Comparison of ENCODE assay signal across 15 mouse cellular contexts in genomic region chr1:93211019-93211418, GRCm38 (mm10). TPM values are rescaled to one million over a fixed set of nuclear protein-coding genes. Genes with fewer than 3 reads are reported as not detected.
DNase-seq lines count a peak whose midpoint lies in the region; ATAC-seq and TF ChIP-seq lines count a peak whose summit lies in the region.
"Had no signal": no experiment of that assay in that cellular context is flagged by ENCODE, and none has a peak within 500 bp of the region (broad histone marks: within the 10 kb centered on the region; RNA-seq: fewer than 3 reads in every experiment).

No protein-coding gene starts in this region.

- no peak overlapping the region for H3K4me3 ChIP-seq in heart, embryonic 11.5 days (ENCODE audit: low read depth, low read length)
- no peak overlapping the region for H3K4me3 ChIP-seq in heart, adult 2 months
- no peak overlapping the region for H3K4me3 ChIP-seq in kidney, embryonic 16.5 days (ENCODE audit: low read length)
- H3K4me3 ChIP-seq in embryonic facial prominence, embryonic 12.5 days = no peak overlapping the region
- H3K4me3 ChIP-seq in limb, embryonic 15.5 days = no peak overlapping the region
- H3K4me3 ChIP-seq: liver, embryonic 15.5 days had no signal

- no peak for ATAC-seq in heart, embryonic 11.5 days (replicated peaks; ENCODE audit: insufficient number of reproducible peaks, low FRiP score, low TSS enrichment)
- ATAC-seq in kidney, embryonic 16.5 days (ENCODE audit: low FRiP score, low TSS enrichment) = peak; percentile 17; the same call in 1 of the 2 replicates
- no peak for ATAC-seq in embryonic facial prominence, embryonic 12.5 days (ENCODE audit: insufficient number of reproducible peaks, insufficient read depth, low FRiP score, low TSS enrichment)
- ATAC-seq in limb, embryonic 15.5 days (ENCODE audit: insufficient number of reproducible peaks, low FRiP score, low TSS enrichment, low read depth) = no peak
- ATAC-seq: activated CD4-positive, CD25-positive, alpha-beta regulatory T cell, adult 4 months had no signal

- no peak overlapping the region for H3K4me2 ChIP-seq in heart, embryonic 11.5 days
- 0 out of 2 replicates have a peak overlapping the region, but pooled peaks have one; percentile 3 for H3K4me2 ChIP-seq in kidney, embryonic 16.5 days (replicated peaks; ENCODE audit: low read depth, low read length)
- H3K4me2 ChIP-seq in embryonic facial prominence, embryonic 12.5 days (replicated peaks) = no peak overlapping the region
- H3K4me2 ChIP-seq in limb, embryonic 15.5 days = no peak overlapping the region
- H3K4me2 ChIP-seq: liver, embryonic 15.5 days had no signal

- TF ChIP-seq EP300 in heart, adult 2 months (IDR thresholded peaks at IDR 0.05; ENCODE audit: insufficient read depth, low read depth, low read length) = no peak

- intact Hi-C loops in heart, adult 2 months (cut with DNase I) = loop anchor here (2.0 kb wide), 1 partner anchor 26 kb away; no protein-coding TSS in a partner anchor

- H3K4me1 ChIP-seq in heart, embryonic 11.5 days (ENCODE audit: control insufficient read depth, insufficient read depth, low read length) = peaks cover 40% of the 10 kb centered on the region
- peaks cover 10% of the 10 kb centered on the region for H3K4me1 ChIP-seq in heart, adult 2 months (ENCODE audit: control insufficient read depth, insufficient read depth, low read length)
- peaks cover 42% of the 10 kb centered on the region for H3K4me1 ChIP-seq in kidney, embryonic 16.5 days (ENCODE audit: insufficient read depth, low read length)
- H3K4me1 ChIP-seq in embryonic facial prominence, embryonic 12.5 days = peaks cover 59% of the 10 kb centered on the region
- peaks cover 64% of the 10 kb centered on the region for H3K4me1 ChIP-seq in limb, embryonic 15.5 days
- H3K4me1 ChIP-seq: liver, embryonic 15.5 days had no signal

- no peak overlapping the region for H3K9ac ChIP-seq in heart, embryonic 11.5 days (ENCODE audit: low read depth, low read length)
- no peak overlapping the region for H3K9ac ChIP-seq in heart, adult 2 months (ENCODE audit: low read depth, low read length)
- H3K9ac ChIP-seq in kidney, embryonic 16.5 days (replicated peaks; ENCODE audit: low read length) = no peak overlapping the region
- H3K9ac ChIP-seq in embryonic facial prominence, embryonic 12.5 days = no peak overlapping the region
- no peak overlapping the region for H3K9ac ChIP-seq in limb, embryonic 15.5 days
- H3K9ac ChIP-seq: liver, embryonic 15.5 days had no signal

- no peak for TF ChIP-seq CTCF in heart, adult 2 months (IDR thresholded peaks at IDR 0.05)

- DNase-seq in heart, adult 2 months = no peak
- DNase-seq in kidney, postnatal 25 days = no peak
- DNase-seq in adrenal gland, adult 8-10 months = no peak
- no peak for DNase-seq in embryo, embryonic 10.5 days (ENCODE audit: low spot score)
- DNase-seq: cerebellum, adult 9-10 months had no signal

- TF ChIP-seq POLR2A in heart, adult 2 months (IDR thresholded peaks at IDR 0.05; ENCODE audit: insufficient read depth, low read depth, low read length) = no peak

- H3K27ac ChIP-seq in heart, embryonic 11.5 days (ENCODE audit: low read depth, low read length) = peak overlapping the region; percentile 70
- H3K27ac ChIP-seq in heart, adult 2 months = no peak overlapping the region
- H3K27ac ChIP-seq in kidney, embryonic 16.5 days (ENCODE audit: low read length) = peak overlapping the region; percentile 71
- peak overlapping the region; percentile 89 for H3K27ac ChIP-seq in embryonic facial prominence, embryonic 12.5 days
- peak overlapping the region; percentile 81 for H3K27ac ChIP-seq in limb, embryonic 15.5 days
- H3K27ac ChIP-seq: liver, embryonic 15.5 days had no signal

- no peaks in the 10 kb centered on the region for H3K79me2 ChIP-seq in heart, adult 2 months (replicated peaks; ENCODE audit: control insufficient read depth, insufficient read depth, low read length)

- H3K27me3 ChIP-seq in heart, embryonic 11.5 days (ENCODE audit: control insufficient read depth, insufficient read depth, low read length) = peaks cover 4% of the 10 kb centered on the region; the same call in 1 of the 2 replicates
- H3K27me3 ChIP-seq in heart, adult 2 months (ENCODE audit: control insufficient read depth, insufficient read depth, low read length) = no peaks in the 10 kb centered on the region
- H3K27me3 ChIP-seq in kidney, embryonic 16.5 days (ENCODE audit: insufficient read depth, low read length) = no peaks in the 10 kb centered on the region
- H3K27me3 ChIP-seq in embryonic facial prominence, embryonic 12.5 days = no peaks in the 10 kb centered on the region; the same call in 1 of the 2 replicates
- H3K27me3 ChIP-seq in limb, embryonic 15.5 days = no peaks in the 10 kb centered on the region
- H3K27me3 ChIP-seq: liver, embryonic 15.5 days had no signal

- H3K9me3 ChIP-seq in heart, embryonic 11.5 days (replicated peaks; ENCODE audit: control insufficient read depth, low read length) = no peaks in the 10 kb centered on the region
- H3K9me3 ChIP-seq in kidney, embryonic 16.5 days (ENCODE audit: low read length) = no peaks in the 10 kb centered on the region
- H3K9me3 ChIP-seq in embryonic facial prominence, embryonic 12.5 days = no peaks in the 10 kb centered on the region
- no peaks in the 10 kb centered on the region for H3K9me3 ChIP-seq in limb, embryonic 15.5 days
- H3K9me3 ChIP-seq: G1E; liver, embryonic 15.5 days had no signal

- WGBS in heart, embryonic 11.5 days (ENCODE audit: insufficient replicate concordance) = 87% methylated on average over 11 of the region's 11 CpGs
- 74% methylated on average over 11 of the region's 11 CpGs for WGBS in heart, adult 2 months
- WGBS in kidney, embryonic 16.5 days = 73% methylated on average over 11 of the region's 11 CpGs
- 72% methylated on average over 11 of the region's 11 CpGs for WGBS in embryonic facial prominence, embryonic 12.5 days
- 67% methylated on average over 11 of the region's 11 CpGs for WGBS in limb, embryonic 15.5 days

- no peaks in the 10 kb centered on the region for H3K36me3 ChIP-seq in heart, embryonic 11.5 days (ENCODE audit: control insufficient read depth, insufficient read depth, low read length)
- H3K36me3 ChIP-seq in heart, adult 2 months (ENCODE audit: control insufficient read depth, insufficient read depth, low read length) = no peaks in the 10 kb centered on the region
- H3K36me3 ChIP-seq in kidney, embryonic 16.5 days (ENCODE audit: insufficient read depth, low read length) = no peaks in the 10 kb centered on the region
- no peaks in the 10 kb centered on the region for H3K36me3 ChIP-seq in embryonic facial prominence, embryonic 12.5 days
- H3K36me3 ChIP-seq in limb, embryonic 15.5 days = no peaks in the 10 kb centered on the region
- H3K36me3 ChIP-seq: G1E; liver, embryonic 15.5 days had no signal

RNA-seq across cellular contexts. Expression of gene Sned1, which starts 24.6 kb away (rescaled TPM):
- polyA plus RNA-seq in heart, embryonic 11.5 days (2014; fragmentation: Nextera tagmentation; extraction: Ambion mirVana) = 3.0 and 3.4 TPM in 2 replicates
- 1 to 10 TPM; 7.2 to 7.6 TPM for total RNA-seq in heart, adult 2 months (2021)
- polyA plus RNA-seq in heart, adult 2 months (2012; rRNA removed) = 8.9 and 14.3 TPM in 2 replicates
- 9.5 and 11.1 TPM in 2 replicates for polyA plus RNA-seq in kidney, embryonic 16.5 days (2015; fragmentation: Nextera tagmentation; extraction: Ambion mirVana)
- 24.6 and 30.6 TPM in 2 replicates for polyA plus RNA-seq in embryonic facial prominence, embryonic 12.5 days (2016; fragmentation: Nextera tagmentation; extraction: Ambion mirVana)
- polyA plus RNA-seq in limb, embryonic 15.5 days (2015; fragmentation: Nextera tagmentation; extraction: Ambion mirVana) = 15.2 and 16.0 TPM in 2 replicates
- 10 to 100 TPM; 22.2 to 31.9 (median 26.0) TPM for total RNA-seq in adrenal gland, adult 8-10 months (2022)
- polyA plus RNA-seq: G1E had no signal

RNA-seq across cellular contexts. Expression of gene Crocc2, which starts 42.5 kb away (rescaled TPM):
- 0.10 and 0.24 TPM in 2 replicates for polyA plus RNA-seq in heart, embryonic 11.5 days (2014; fragmentation: Nextera tagmentation; extraction: Ambion mirVana)
- under 1 TPM in 1 of 2 experiments, not detected in 1; 0.09 TPM for total RNA-seq in heart, adult 2 months (2021)
- polyA plus RNA-seq in heart, adult 2 months (2012; rRNA removed) = 0.20 and 0.35 TPM in 2 replicates
- polyA plus RNA-seq in kidney, embryonic 16.5 days (2015; fragmentation: Nextera tagmentation; extraction: Ambion mirVana) = 0.22 and 0.34 TPM in 2 replicates
- polyA plus RNA-seq in embryonic facial prominence, embryonic 12.5 days (2016; fragmentation: Nextera tagmentation; extraction: Ambion mirVana) = 0.18 TPM in 2 replicates
- 0.23 and 0.24 TPM in 2 replicates for polyA plus RNA-seq in limb, embryonic 15.5 days (2015; fragmentation: Nextera tagmentation; extraction: Ambion mirVana)
- under 1 TPM in 2 of 4 experiments, not detected in 2; 0.03 TPM for total RNA-seq in adrenal gland, adult 8-10 months (2022)
- polyA plus RNA-seq: activated CD4-positive, CD25-positive, alpha-beta regulatory T cell, adult 4 months; G1E; liver, embryonic 15.5 days had no signal

RNA-seq across cellular contexts. Expression of gene 2310007B03Rik, which starts 50.3 kb away (rescaled TPM):
- 0.11 TPM in 1 of 2 replicates, not detected in the other for polyA plus RNA-seq in heart, embryonic 11.5 days (2014; fragmentation: Nextera tagmentation; extraction: Ambion mirVana)
- not detected for total RNA-seq in heart, adult 2 months (2021)
- polyA plus RNA-seq in heart, adult 2 months (2012; rRNA removed) = 0.82 TPM in 1 of 2 replicates, not detected in the other
- 2.2 and 2.3 TPM in 2 replicates for polyA plus RNA-seq in kidney, embryonic 16.5 days (2015; fragmentation: Nextera tagmentation; extraction: Ambion mirVana)
- 0.09 and 0.19 TPM in 2 replicates for polyA plus RNA-seq in embryonic facial prominence, embryonic 12.5 days (2016; fragmentation: Nextera tagmentation; extraction: Ambion mirVana)
- 27.6 and 28.8 TPM in 2 replicates for polyA plus RNA-seq in limb, embryonic 15.5 days (2015; fragmentation: Nextera tagmentation; extraction: Ambion mirVana)
- total RNA-seq in adrenal gland, adult 8-10 months (2022) = not detected
- total RNA-seq: heart, adult 8-10 months; layer of hippocampus, postnatal 36 days had no signal
- polyA plus RNA-seq: activated CD4-positive, CD25-positive, alpha-beta regulatory T cell, adult 4 months; frontal cortex, adult 2 months; G1E had no signal
